Mouse (Mus musculus): ENCODE measurements around the gene Srpx2. TPM values are rescaled to one million over a fixed set of nuclear protein-coding genes. Genes with fewer than 3 reads are reported as not detected.

Srpx2 gene
- total RNA-seq, 2 experiments from 2014 or later = not detected

Other genes starting within 250 kb of the Srpx2 start
- not detected in 2 replicates for gene Pcdh19, start 219.4 kb upstream of the Srpx2 start, total RNA-seq (2015)
- gene Pcdh19, start 219.4 kb upstream of the Srpx2 start, total RNA-seq (2017) = not detected in 2 replicates
- not detected in 2 replicates for gene Tnmd, start 57.4 kb upstream of the Srpx2 start, total RNA-seq (2015)
- gene Tnmd, start 57.4 kb upstream of the Srpx2 start, total RNA-seq (2017) = not detected in 2 replicates
- 2.0 and 3.8 TPM in 2 replicates for gene Tspan6, start 10.0 kb upstream of the Srpx2 start, total RNA-seq (2015)
- 3.0 and 3.9 TPM in 2 replicates for gene Tspan6, start 10.0 kb upstream of the Srpx2 start, total RNA-seq (2017)
- 1.3 and 1.9 TPM in 2 replicates for gene Sytl4, start 73.4 kb downstream of the Srpx2 start, total RNA-seq (2015)
- gene Sytl4, start 73.4 kb downstream of the Srpx2 start, total RNA-seq (2017) = 2.2 and 5.2 TPM in 2 replicates
- 65.6 and 75.7 TPM in 2 replicates for gene Cstf2, start 150.8 kb downstream of the Srpx2 start, total RNA-seq (2015)
- 83.0 and 93.4 TPM in 2 replicates for gene Cstf2, start 150.8 kb downstream of the Srpx2 start, total RNA-seq (2017)

Data from megakaryocyte progenitor cell, adult 5-6 weeks (primary cell).